Mouse (Mus musculus) layer of hippocampus, adult 2 months (tissue): ENCODE measurements at regions not wholly inside any gene's neighbourhood (a gene's known extent, or its start where the extent isn't known, plus 50 kb on each side); places are given as distances from the start of the nearest gene placed in this dataset.

Experiments used
- DNase-seq, 2 experiments: peaks; one replicate each; pipeline ENCODE4 v3.0.0; 2022; ENCODE audit warnings: low spot score in 2 of 2
- H3K27ac ChIP-seq: fragments of 200-600 bp; 2 replicates; pipeline ENCODE4 v1.8.1; 2022
- H3K4me3 ChIP-seq: fragments of 200-600 bp; 2 replicates; pipeline ENCODE4 v1.8.1; 2022; ENCODE audit warnings: mild to moderate bottlenecking
- CTCF ChIP-seq: fragments of 200-600 bp; conservative IDR thresholded peaks from 2 replicates; pipeline ENCODE4 v1.8.1; 2022; ENCODE audit warnings: antibody characterized with exemption, mild to moderate bottlenecking, moderate library complexity

GRCm38 (mm10) chr16:84581166-84581565 lies 66.2 kb downstream of the A730009L09Rik start:
- no peak for TF ChIP-seq CTCF
- H3K4me3 ChIP-seq = no peak overlapping the region
- DNase-seq = no peak
- H3K27ac ChIP-seq = no peak overlapping the region

GRCm38 (mm10) chr16:84583323-84583722 lies 68.4 kb downstream of the A730009L09Rik start:
- H3K27ac ChIP-seq = no peak overlapping the region
- no peak for DNase-seq
- no peak overlapping the region for H3K4me3 ChIP-seq
- no peak for TF ChIP-seq CTCF

GRCm38 (mm10) chr16:84583773-84584229 lies 68.9 kb downstream of the A730009L09Rik start:
- no peak overlapping the region for H3K4me3 ChIP-seq
- TF ChIP-seq CTCF = no peak
- no peak for DNase-seq
- H3K27ac ChIP-seq = no peak overlapping the region

GRCm38 (mm10) chr16:84584724-84585399 lies 69.9 kb downstream of the A730009L09Rik start:
- TF ChIP-seq CTCF = no peak
- no peak for DNase-seq
- Histone ChIP-seq H3K27ac (no peak overlapping the region), H3K4me3 (no peak overlapping the region)

- no peak for DNase-seq
- Histone ChIP-seq H3K4me3 (no peak overlapping the region), H3K27ac (no peak overlapping the region)
- TF ChIP-seq CTCF = no peak
These were observed 78.1 kb downstream of the A730009L09Rik start for GRCm38 (mm10) chr16:84592978-84593377.

- no peak overlapping the region for H3K27ac ChIP-seq
These were observed 88.0 kb downstream of the A730009L09Rik start for GRCm38 (mm10) chr16:84602969-84603368.

GRCm38 (mm10) chr16:84603465-84604205 lies 88.7 kb downstream of the A730009L09Rik start:
- no peak overlapping the region for H3K27ac ChIP-seq
- H3K4me3 ChIP-seq = no peak overlapping the region
- no peak for TF ChIP-seq CTCF
- DNase-seq = no peak

More at GRCm38 (mm10) chr16:84602969-84603368, 88.0 kb downstream of the A730009L09Rik start:
- DNase-seq = no peak
- no peak for TF ChIP-seq CTCF
- no peak overlapping the region for H3K4me3 ChIP-seq

- TF ChIP-seq CTCF = no peak
- Histone ChIP-seq H3K4me3 (no peak overlapping the region), H3K27ac (no peak overlapping the region)
- peak in 1 of 2 experiments; percentile 15 for DNase-seq
These were observed 89.5 kb downstream of the A730009L09Rik start for GRCm38 (mm10) chr16:84604272-84604975.

GRCm38 (mm10) chr16:84606010-84606803 lies 91.3 kb downstream of the A730009L09Rik start:
- TF ChIP-seq CTCF = no peak
- no peak for DNase-seq
- H3K27ac ChIP-seq = no peak overlapping the region
- H3K4me3 ChIP-seq = no peak overlapping the region

GRCm38 (mm10) chr16:84606804-84607095 lies 91.8 kb downstream of the A730009L09Rik start:
- no peak for TF ChIP-seq CTCF
- DNase-seq = no peak
- no peak overlapping the region for H3K27ac ChIP-seq
- H3K4me3 ChIP-seq = no peak overlapping the region

GRCm38 (mm10) chr16:84607503-84607902 lies 92.6 kb downstream of the A730009L09Rik start:
- no peak for TF ChIP-seq CTCF
- DNase-seq = no peak
- Histone ChIP-seq H3K27ac (no peak overlapping the region), H3K4me3 (no peak overlapping the region)

- no peak for DNase-seq
- TF ChIP-seq CTCF = no peak
- Histone ChIP-seq H3K27ac (no peak overlapping the region), H3K4me3 (no peak overlapping the region)
These were observed 100.8 kb downstream of the A730009L09Rik start for GRCm38 (mm10) chr16:84615683-84616082.

GRCm38 (mm10) chr16:84616132-84616531 lies 101.2 kb downstream of the A730009L09Rik start:
- DNase-seq = no peak
- H3K4me3 ChIP-seq = no peak overlapping the region
- TF ChIP-seq CTCF = no peak

More at GRCm38 (mm10) chr16:84616132-84616531, 101.2 kb downstream of the A730009L09Rik start:
- no peak overlapping the region for H3K27ac ChIP-seq
